In the genomic region with DNA sequence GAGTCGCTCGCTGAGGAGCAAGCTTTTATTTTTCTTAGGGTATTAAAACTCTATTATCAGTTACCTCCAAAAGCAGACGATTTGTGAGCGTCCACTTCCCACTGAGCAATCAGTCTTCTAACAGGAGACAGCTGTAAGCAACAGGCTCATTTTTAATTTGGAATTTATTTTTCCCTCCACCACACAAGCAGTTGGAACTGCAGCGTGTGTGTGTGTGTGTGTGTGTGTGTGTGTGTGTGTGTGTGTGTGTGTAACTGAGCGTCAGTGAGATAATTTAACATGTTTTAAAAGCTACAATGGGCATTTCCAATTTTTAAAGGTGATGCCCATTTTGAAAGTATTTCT, we compare ENCODE assay signal across 10 mouse cellular contexts.
DNase-seq lines count a peak whose midpoint lies in the region; ATAC-seq and TF ChIP-seq lines count a peak whose summit lies in the region.
"Had no signal": no experiment of that assay in that cellular context is flagged by ENCODE, and none has a peak within 500 bp of the region (broad histone marks: within the 10 kb centered on the region; RNA-seq: fewer than 3 reads in every experiment).

No protein-coding gene starts in this region.

- no peaks in the 10 kb centered on the region for H3K36me3 ChIP-seq in kidney, postnatal 0 days (ENCODE audit: insufficient read depth, low read length)
- no peaks in the 10 kb centered on the region for H3K36me3 ChIP-seq in embryonic facial prominence, embryonic 14.5 days (ENCODE audit: control insufficient read depth, insufficient read depth, low read length)
- H3K36me3 ChIP-seq in hindbrain, embryonic 12.5 days, result no peaks in the 10 kb centered on the region
- H3K36me3 ChIP-seq in midbrain, embryonic 13.5 days, result no peaks in the 10 kb centered on the region

- no peak overlapping the region for H3K4me3 ChIP-seq in kidney, postnatal 0 days (replicated peaks; ENCODE audit: low read depth, low read length)
- H3K4me3 ChIP-seq in embryonic facial prominence, embryonic 14.5 days (ENCODE audit: low read depth, low read length), result peak overlapping the region; percentile 6
- H3K4me3 ChIP-seq in hindbrain, embryonic 12.5 days, result no peak overlapping the region
- H3K4me3 ChIP-seq in midbrain, embryonic 13.5 days (replicated peaks), result no peak overlapping the region

- no peak overlapping the region for H3K9ac ChIP-seq in kidney, postnatal 0 days (ENCODE audit: low read depth, low read length)
- peak overlapping the region; percentile 38; the same call in 1 of the 2 replicates for H3K9ac ChIP-seq in embryonic facial prominence, embryonic 14.5 days (ENCODE audit: low read depth, low read length)
- no peak overlapping the region for H3K9ac ChIP-seq in hindbrain, embryonic 12.5 days
- H3K9ac ChIP-seq in midbrain, embryonic 13.5 days (replicated peaks), result no peak overlapping the region

- H3K27me3 ChIP-seq in kidney, postnatal 0 days (ENCODE audit: insufficient read depth, low read length), result no peaks in the 10 kb centered on the region
- H3K27me3 ChIP-seq in embryonic facial prominence, embryonic 14.5 days (replicated peaks; ENCODE audit: control insufficient read depth, insufficient read depth, low read length), result no peaks in the 10 kb centered on the region
- H3K27me3 ChIP-seq in hindbrain, embryonic 12.5 days, result no peaks in the 10 kb centered on the region
- no peaks in the 10 kb centered on the region for H3K27me3 ChIP-seq in midbrain, embryonic 13.5 days

- TF ChIP-seq CTCF in kidney, postnatal 0 days (IDR thresholded peaks at IDR 0.05; ENCODE audit: low read depth), result no peak

- no peaks in the 10 kb centered on the region for H3K9me3 ChIP-seq in kidney, postnatal 0 days (replicated peaks; ENCODE audit: low read length)
- no peaks in the 10 kb centered on the region for H3K9me3 ChIP-seq in embryonic facial prominence, embryonic 14.5 days (ENCODE audit: control insufficient read depth, low read length)
- no peaks in the 10 kb centered on the region for H3K9me3 ChIP-seq in hindbrain, embryonic 12.5 days (replicated peaks)
- no peaks in the 10 kb centered on the region for H3K9me3 ChIP-seq in midbrain, embryonic 13.5 days

- DNase-seq in kidney, postnatal 0 days (ENCODE audit: low spot score), result no peak
- DNase-seq in kidney, adult 11 months, result no peak
- no peak for DNase-seq in embryonic facial prominence, embryonic 14.5 days (ENCODE audit: low spot score)
- no peak for DNase-seq in retina, postnatal 1 day
- DNase-seq in adipocyte (ENCODE audit: low spot score), result no peak
- DNase-seq: adrenal gland, adult 2 months; cerebellum, adult 18-20 months had no signal

- ATAC-seq in kidney, postnatal 0 days (replicated peaks; ENCODE audit: low FRiP score, low read depth), result no peak
- no peak for ATAC-seq in embryonic facial prominence, embryonic 14.5 days (ENCODE audit: low read depth)
- no peak for ATAC-seq in hindbrain, embryonic 12.5 days (ENCODE audit: low FRiP score)
- peak; percentile 46 for ATAC-seq in midbrain, embryonic 13.5 days
- ATAC-seq in erythroblast, adult 5-6 weeks (replicated peaks; ENCODE audit: low FRiP score, poor library complexity, severe bottlenecking), result no peak

- H3K4me1 ChIP-seq in kidney, postnatal 0 days (replicated peaks; ENCODE audit: insufficient read depth, low read length), result no peaks in the 10 kb centered on the region
- H3K4me1 ChIP-seq in embryonic facial prominence, embryonic 14.5 days (ENCODE audit: control insufficient read depth, insufficient read depth, low read length), result peaks cover 39% of the 10 kb centered on the region
- peaks cover 13% of the 10 kb centered on the region for H3K4me1 ChIP-seq in hindbrain, embryonic 12.5 days
- peaks cover 18% of the 10 kb centered on the region for H3K4me1 ChIP-seq in midbrain, embryonic 13.5 days (replicated peaks)

- H3K4me2 ChIP-seq in kidney, postnatal 0 days (ENCODE audit: low read length), result peak overlapping the region; percentile 39
- H3K4me2 ChIP-seq in embryonic facial prominence, embryonic 14.5 days (ENCODE audit: low read depth, low read length), result peak overlapping the region; percentile 45
- peak overlapping the region; percentile 9 for H3K4me2 ChIP-seq in hindbrain, embryonic 12.5 days (replicated peaks)
- H3K4me2 ChIP-seq in midbrain, embryonic 13.5 days (replicated peaks), result peak overlapping the region; percentile 38

- 7% methylated on average over 6 of the region's 6 CpGs for WGBS in kidney, postnatal 0 days
- WGBS in embryonic facial prominence, embryonic 14.5 days, result 9% methylated on average over 6 of the region's 6 CpGs
- WGBS in hindbrain, embryonic 12.5 days, result 23% methylated on average over 6 of the region's 6 CpGs
- 20% methylated on average over 6 of the region's 6 CpGs for WGBS in midbrain, embryonic 13.5 days

- H3K27ac ChIP-seq in kidney, postnatal 0 days, result no peak overlapping the region
- peak overlapping the region; percentile 85 for H3K27ac ChIP-seq in embryonic facial prominence, embryonic 14.5 days (replicated peaks; ENCODE audit: low read depth, low read length)
- H3K27ac ChIP-seq in hindbrain, embryonic 12.5 days, result 0 out of 2 replicates have a peak overlapping the region, but pooled peaks have one; percentile 3
- H3K27ac ChIP-seq in midbrain, embryonic 13.5 days, result no peak overlapping the region

Comparison
In these comparisons a context has a peak if more than half of its experiments do, and no peak if none do; other contexts are left out.
1. H3K27ac ChIP-seq: peak in embryonic facial prominence, embryonic 14.5 days (single experiment) and hindbrain, embryonic 12.5 days (single experiment); none in kidney, postnatal 0 days (single experiment) and midbrain, embryonic 13.5 days (single experiment).
2. Peak in every context shown above with its lines, with median percentiles within 50 percentile points of each other: H3K4me2 ChIP-seq.